Comparison of ENCODE assay signal across 15 mouse cellular contexts in the genomic region with DNA sequence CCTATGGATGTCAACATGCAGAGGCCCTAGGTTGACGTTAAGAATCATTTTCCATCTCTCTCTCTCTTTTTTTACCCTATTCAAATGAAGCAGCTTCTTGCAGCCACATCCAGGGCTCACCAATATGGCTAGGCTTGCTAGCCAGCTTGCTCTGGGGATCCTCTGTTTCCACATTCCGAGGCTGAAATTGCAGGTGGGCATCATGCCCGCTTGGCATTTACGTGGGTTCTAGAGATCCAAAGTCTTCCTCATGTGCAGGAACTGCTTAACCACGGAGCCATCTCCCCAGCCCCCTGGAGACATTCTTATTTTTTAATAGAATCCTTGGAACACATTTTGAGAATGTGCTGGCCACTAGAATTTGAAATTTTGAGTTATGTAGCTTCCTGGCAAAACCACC.
DNase-seq lines count a peak whose midpoint lies in the region.
"Had no signal": no experiment of that assay in that cellular context is flagged by ENCODE, and none has a peak within 500 bp of the region (broad histone marks: within the 10 kb centered on the region; RNA-seq: fewer than 3 reads in every experiment).

No protein-coding gene starts in this region.

- intact Hi-C loops in left cerebral cortex, postnatal 4 days (cut with DNase I) = no loop called here

- peak; percentile 32 to 53 for DNase-seq in cerebellum, postnatal 14 days
- DNase-seq in cerebellum, postnatal 36 days = no peak
- DNase-seq in left cerebral cortex, postnatal 4 days = peak; percentile 4
- DNase-seq in left cerebral cortex, adult 11 months (ENCODE audit: low spot score) = no peak
- DNase-seq in right cerebral cortex, postnatal 4 days = peak; percentile 23
- no peak for DNase-seq in right cerebral cortex, adult 18-20 months
- DNase-seq: adrenal gland, adult 2 months; adrenal gland, postnatal 14 days; B cell, adult 2 months; cerebellum, adult 11 months; cerebellum, adult 8-10 months; cerebellum, postnatal 25 days; gastrocnemius, adult 2 months; gastrocnemius, postnatal 14 days; heart, adult 11 months had no signal

Comparison
In these comparisons a context has a peak if more than half of its experiments do, and no peak if none do; other contexts are left out.
1. DNase-seq: peak in cerebellum, postnatal 14 days (2 of 2), left cerebral cortex, postnatal 4 days (single experiment) and right cerebral cortex, postnatal 4 days (single experiment); none in cerebellum, postnatal 36 days (0 of 2), left cerebral cortex, adult 11 months (single experiment) and right cerebral cortex, adult 18-20 months (single experiment).